Mouse (Mus musculus): ENCODE results near the gene Ptpn6.
A peak's percentile ranks its signal among the peaks of the same experiment; 100 is the strongest.

Gene Ptpn6

DNA sequence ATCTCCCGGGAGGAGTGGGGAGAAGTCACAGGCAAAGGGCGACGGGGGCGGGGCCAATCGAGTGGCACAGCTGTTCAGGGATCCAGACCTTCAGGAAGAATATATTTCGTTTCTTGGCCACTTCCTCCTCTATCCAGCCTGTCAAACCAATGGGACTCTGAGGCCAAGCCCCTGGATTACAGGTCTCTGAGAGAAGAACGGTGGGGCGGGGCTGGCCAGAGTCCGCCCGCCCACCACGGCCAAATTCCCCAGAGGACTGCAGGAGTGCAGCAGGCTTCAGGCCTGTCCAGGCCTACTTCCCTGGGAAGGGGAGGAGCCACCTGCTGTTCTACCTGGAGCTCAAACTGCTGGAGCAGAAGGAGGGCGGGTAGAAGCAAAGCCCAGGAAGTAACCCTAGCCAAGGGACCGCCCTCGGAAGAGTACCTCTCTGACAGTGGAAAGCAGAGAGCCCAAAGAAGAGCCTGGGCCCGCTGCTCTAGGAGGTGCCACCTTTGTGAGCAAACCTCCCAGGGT, at the start of gene Ptpn6:
Ptpn6 (minus strand) TSS at position 204 of the 513 bp plus-strand sequence.
- peak; percentile 70 for DNase-seq (ENCODE audit: low spot score)

GRCm38 (mm10) chr6:124787722-124788121, 49.2 kb upstream of the Ptpn6 start:
- DNase-seq (ENCODE audit: low spot score), result no peak

DNA sequence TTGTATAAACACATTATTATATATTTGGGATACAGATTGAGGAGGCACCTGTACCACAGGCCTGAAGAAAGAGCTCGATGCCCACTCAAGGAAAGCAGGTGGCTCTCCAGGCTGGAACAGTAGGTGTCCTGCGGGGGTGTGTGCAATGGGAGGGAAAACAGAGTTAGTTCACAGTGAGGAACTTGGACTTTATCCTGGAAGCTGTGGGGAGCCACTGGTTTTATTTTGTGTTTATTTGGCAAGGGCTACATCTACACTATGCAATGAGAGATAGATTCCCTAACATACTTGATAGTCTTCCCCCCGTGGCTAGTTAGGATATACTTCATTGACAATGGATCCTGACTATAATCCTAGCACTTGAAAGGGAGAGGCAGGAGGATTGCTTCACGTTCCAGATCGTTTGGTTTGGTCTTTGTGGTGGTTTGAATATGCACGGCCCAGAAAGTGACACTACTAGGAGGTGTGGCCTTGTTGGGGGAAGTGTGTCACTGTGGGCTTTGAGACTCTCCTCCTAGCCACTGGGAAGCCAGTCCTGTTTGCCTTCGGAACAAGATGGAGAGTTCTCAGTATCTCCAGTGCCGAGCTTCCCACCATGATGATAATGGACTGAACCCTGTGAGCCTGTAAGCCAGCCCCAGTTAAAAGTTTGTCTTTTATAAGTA, 48.4 kb upstream of the Ptpn6 start:
- no peak for DNase-seq (ENCODE audit: low spot score)

DNA sequence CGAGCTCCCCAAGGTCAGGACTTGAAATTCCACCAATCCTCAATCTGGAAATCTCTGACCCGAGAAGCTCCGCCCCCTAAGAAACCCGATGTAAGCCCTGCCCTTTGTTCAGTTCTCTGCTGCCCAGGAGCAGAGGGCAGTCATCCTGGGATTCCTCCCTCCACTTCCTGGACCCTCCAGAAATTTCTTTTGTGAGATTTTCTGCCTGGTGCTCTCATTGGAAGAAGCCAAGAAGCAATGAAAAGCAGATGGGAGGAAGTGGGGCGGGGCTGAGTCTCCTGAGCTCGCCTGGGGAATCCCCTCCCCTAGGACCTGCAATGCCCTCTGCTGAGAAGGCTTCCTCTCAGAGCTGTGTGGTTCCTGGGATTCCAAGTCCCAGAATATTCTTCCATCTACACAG, 43.9 kb upstream of the Ptpn6 start:
- DNase-seq (ENCODE audit: low spot score), result peak; percentile 49

GRCm38 (mm10) chr6:124780917-124781316, 42.4 kb upstream of the Ptpn6 start:
- DNase-seq (ENCODE audit: low spot score), result no peak

GRCm38 (mm10) chr6:124779984-124780416, 41.5 kb upstream of the Ptpn6 start:
- DNase-seq (ENCODE audit: low spot score), result peak; percentile 56

GRCm38 (mm10) chr6:124779222-124779983, 40.9 kb upstream of the Ptpn6 start, which contains the start of gene Lrrc23:
Gene Lrrc23 (minus strand): TSS chr6:124779727.
- DNase-seq (ENCODE audit: low spot score), result peak; percentile 54

- DNase-seq (ENCODE audit: low spot score), result no peak
These were observed 32.0 kb upstream of the Ptpn6 start for GRCm38 (mm10) chr6:124770511-124770910.

GRCm38 (mm10) chr6:124770013-124770412, 31.5 kb upstream of the Ptpn6 start:
- DNase-seq (ENCODE audit: low spot score), result no peak

- peak; percentile 65 for DNase-seq (ENCODE audit: low spot score)
These were observed 30.7 kb upstream of the Ptpn6 start, which contains the start of gene Eno2 for GRCm38 (mm10) chr6:124769101-124769765. Gene Eno2 (minus strand): TSS chr6:124769673.

DNA sequence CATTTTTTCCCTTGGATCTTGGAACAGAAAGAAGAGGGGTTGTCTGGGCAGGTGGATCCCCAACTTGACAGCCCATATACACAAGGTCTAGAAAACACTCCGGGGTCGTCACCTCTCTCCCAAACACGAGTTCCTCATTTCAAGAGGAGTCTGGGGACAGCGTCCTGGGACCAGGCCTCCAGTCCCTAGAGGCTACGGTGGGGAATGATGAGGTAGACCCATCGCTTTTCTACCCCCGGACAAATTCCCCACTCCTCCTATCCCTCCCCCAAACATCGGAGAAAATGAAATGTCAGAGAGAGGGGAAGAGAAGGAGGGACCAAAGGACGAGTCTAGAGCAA, 30.2 kb upstream of the Ptpn6 start:
- DNase-seq (ENCODE audit: low spot score), result no peak

GRCm38 (mm10) chr6:124767920-124768703, 29.6 kb upstream of the Ptpn6 start:
- peak; percentile 65 for DNase-seq (ENCODE audit: low spot score)

- no peak for DNase-seq (ENCODE audit: low spot score)
These were observed 29.0 kb upstream of the Ptpn6 start for GRCm38 (mm10) chr6:124767536-124767919.

DNA sequence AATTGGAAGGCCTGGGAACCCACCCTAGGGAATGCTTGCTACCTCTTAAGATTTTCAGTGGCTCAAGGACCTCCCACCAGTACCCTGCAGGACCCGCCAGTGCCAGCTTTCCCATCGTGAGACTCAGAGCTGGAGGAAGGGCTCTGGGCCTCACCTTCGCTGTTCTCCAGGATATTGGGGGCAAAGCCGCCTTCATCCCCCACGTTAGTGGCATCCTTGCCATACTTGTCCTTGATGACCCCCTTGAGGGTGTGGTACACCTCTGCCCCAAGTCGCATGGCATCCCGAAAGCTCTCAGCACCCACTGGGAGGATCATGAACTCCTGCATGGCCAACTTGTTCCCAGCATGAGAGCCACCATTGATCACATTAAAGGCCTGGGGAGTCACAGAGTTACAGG, 27.4 kb upstream of the Ptpn6 start:
- no peak for DNase-seq (ENCODE audit: low spot score)

- DNase-seq (ENCODE audit: low spot score), result peak; percentile 89
These were observed 20.7 kb upstream of the Ptpn6 start for GRCm38 (mm10) chr6:124759259-124759658.

- DNase-seq (ENCODE audit: low spot score), result no peak
These were observed 20.3 kb upstream of the Ptpn6 start for GRCm38 (mm10) chr6:124758849-124759232.

DNA sequence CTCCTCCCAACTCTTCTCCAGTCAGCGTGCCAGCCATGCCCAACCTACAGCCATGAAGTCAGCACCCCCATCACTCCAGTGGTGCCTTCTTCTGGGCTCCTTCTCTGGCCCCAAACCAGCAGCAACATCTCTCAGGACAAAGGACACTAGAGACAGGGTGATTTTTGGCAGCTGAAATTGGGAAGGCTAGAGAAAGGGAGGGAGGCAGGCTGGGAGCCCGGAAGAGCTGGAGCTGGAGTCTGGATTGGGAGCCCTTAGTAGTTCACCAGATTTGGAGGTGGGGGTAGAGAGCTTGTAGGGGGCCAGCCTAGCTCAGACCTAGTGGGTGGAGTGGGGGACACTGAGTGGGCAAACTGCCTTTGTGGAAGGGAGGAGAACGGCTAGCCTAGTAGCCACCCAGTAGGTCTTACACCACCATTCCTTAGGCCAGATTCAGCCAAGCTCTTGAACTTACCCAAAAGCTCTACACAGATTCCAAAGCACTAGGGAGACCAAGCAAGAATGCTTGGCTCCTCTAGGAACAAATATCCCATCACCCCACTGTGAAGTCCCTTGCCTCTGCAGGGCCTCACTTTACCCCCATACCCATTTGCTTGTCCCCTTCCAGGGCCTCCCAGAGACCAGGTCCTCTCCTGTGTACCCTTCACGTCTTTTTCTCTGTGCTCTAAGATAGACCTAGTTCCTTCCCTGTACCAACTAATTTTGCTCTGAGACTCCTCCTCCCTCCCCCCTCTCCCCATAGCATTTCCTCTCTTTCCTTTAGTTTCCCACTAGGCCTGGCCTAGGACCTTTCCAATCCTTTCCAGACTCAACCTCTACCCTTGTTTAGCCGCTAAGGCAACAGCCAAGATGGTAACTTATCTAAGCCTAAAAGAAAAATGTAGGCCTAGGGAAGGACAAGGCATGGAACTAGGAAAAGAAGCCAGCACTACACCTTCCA, 19.7 kb upstream of the Ptpn6 start:
- peak; percentile 68 for DNase-seq (ENCODE audit: low spot score)

GRCm38 (mm10) chr6:124757351-124757880, 18.9 kb upstream of the Ptpn6 start:
- DNase-seq (ENCODE audit: low spot score), result no peak

GRCm38 (mm10) chr6:124756652-124757350, 18.3 kb upstream of the Ptpn6 start:
- DNase-seq (ENCODE audit: low spot score), result peak; percentile 89
